Mouse (Mus musculus) embryonic facial prominence, embryonic 15.5 days (tissue): Measurements from ENCODE around the gene Unc5b. TPM values are rescaled to one million over a fixed set of nuclear protein-coding genes. Genes with fewer than 3 reads are reported as not detected.
"Not testable (repeated sequence)": the region's sequence is repeated elsewhere in the genome, so short reads cannot be mapped to it uniquely, and the experiment has no call there.

Experiments
- ATAC-seq: fragments of 200-750 bp; cut with Nextera tagmentation; 2 replicates; pipeline ENCODE4 v1.8.0; 2017; ENCODE audit warnings: low read depth, moderate TSS enrichment; ENCODE audit not compliant: insufficient number of reproducible peaks, low FRiP score, low TSS enrichment
- H3K27ac ChIP-seq: fragments of 300-500 bp; sonication (generic); replicated peaks from 2 replicates; pipeline ENCODE4 v1.5.1; 2015; ENCODE audit warnings: mild to moderate bottlenecking, inconsistent platforms
- H3K27me3 ChIP-seq: fragments of 300-500 bp; sonication (generic); 2 replicates; pipeline ENCODE4 v1.6.1; 2015; ENCODE audit warnings: inconsistent platforms
- H3K36me3 ChIP-seq: fragments of 300-500 bp; sonication (generic); 2 replicates; pipeline ENCODE4 v1.6.1; 2015; ENCODE audit warnings: mild to moderate bottlenecking, inconsistent platforms
- H3K4me1 ChIP-seq: fragments of 300-500 bp; sonication (generic); 2 replicates; pipeline ENCODE4 v1.6.1; 2015; ENCODE audit warnings: inconsistent platforms
- H3K4me2 ChIP-seq: fragments of 300-500 bp; sonication (generic); replicated peaks from 2 replicates; pipeline ENCODE4 v1.6.1; 2015; ENCODE audit warnings: mild to moderate bottlenecking, inconsistent platforms
- H3K4me3 ChIP-seq: fragments of 300-500 bp; sonication (generic); replicated peaks from 2 replicates; pipeline ENCODE4 v1.5.1; 2015; ENCODE audit warnings: mild to moderate bottlenecking, inconsistent platforms
- H3K9ac ChIP-seq: fragments of 300-500 bp; sonication (generic); 2 replicates; pipeline ENCODE4 v1.6.1; 2015; ENCODE audit warnings: inconsistent platforms
- H3K9me3 ChIP-seq: fragments of 300-500 bp; sonication (generic); replicated peaks from 2 replicates; pipeline ENCODE4 v1.6.1; 2016; ENCODE audit warnings: inconsistent platforms
- WGBS: fragments of 180-500 bp; shearing (Covaris S2); methylation state at CpG from one replicate; pipeline ENCODE4 v1.1.7; 2015; 5-methylcytosine and 5-hydroxymethylcytosine counted together
- polyA plus RNA-seq: library from polyadenylated mRNA; unstranded; fragments of >200 nt; fragmentation: Nextera tagmentation; extraction: Ambion mirVana; gene quantifications from 2 replicates; pipeline ENCODE4 v1.2.1, GENCODE M21; 2015

The Unc5b gene
- polyA plus RNA-seq, 1 experiment from 2014 or later: 7.5 TPM

- ATAC-seq: peak; percentile 93
- 9% methylated on average over 41 of the region's 41 CpGs for WGBS
These were observed 79.1 kb downstream of the Unc5b start, which contains the start of gene Slc29a3 for GRCm38 (mm10) chr10:60752040-60753020. Slc29a3 (minus strand) TSS chr10:60752794.

GRCm38 (mm10) chr10:60747667-60748212, 83.6 kb downstream of the Unc5b start:
- Histone ChIP-seq H3K9ac (no peak overlapping the region), H3K27ac (no peak overlapping the region)

More at GRCm38 (mm10) chr10:60752040-60753020, 79.1 kb downstream of the Unc5b start, which contains the start of gene Slc29a3:
- H3K4me3 ChIP-seq: peak within 1 kb of the TSS; percentile 76
- peak within 1 kb of the TSS; percentile 79 for H3K27ac ChIP-seq
- peak within 1 kb of the TSS; percentile 69 for H3K9ac ChIP-seq
- H3K27me3 ChIP-seq: no peaks in the 10 kb centered on the region
- no peaks in the 10 kb centered on the region for H3K9me3 ChIP-seq
- H3K4me1 ChIP-seq: peaks cover 29% of the 10 kb centered on the region
- peaks cover 21% of the 10 kb centered on the region for H3K36me3 ChIP-seq
- peak within 1 kb of the TSS; percentile 75 for H3K4me2 ChIP-seq

GRCm38 (mm10) chr10:60746512-60746911, 84.9 kb downstream of the Unc5b start:
- H3K9me3 ChIP-seq: no peaks in the 10 kb centered on the region
- no peak overlapping the region for H3K27ac ChIP-seq
- peaks cover 30% of the 10 kb centered on the region for H3K36me3 ChIP-seq
- H3K9ac ChIP-seq: no peak overlapping the region
- no peak overlapping the region for H3K4me2 ChIP-seq
- ATAC-seq: no peak
- no peak overlapping the region for H3K4me3 ChIP-seq
- WGBS: 81% methylated on average over 2 of the region's 2 CpGs
- peaks cover 19% of the 10 kb centered on the region for H3K4me1 ChIP-seq
- no peaks in the 10 kb centered on the region for H3K27me3 ChIP-seq

More at GRCm38 (mm10) chr10:60747667-60748212, 83.6 kb downstream of the Unc5b start:
- Histone ChIP-seq H3K4me1 (peaks cover 27% of the 10 kb centered on the region), H3K27me3 (no peaks in the 10 kb centered on the region), H3K4me3 (no peak overlapping the region), H3K4me2 (no peak overlapping the region), H3K36me3 (peaks cover 30% of the 10 kb centered on the region), H3K9me3 (no peaks in the 10 kb centered on the region)
- WGBS: 81% methylated on average over 6 of the region's 6 CpGs
- ATAC-seq: no peak

- no peaks in the 10 kb centered on the region for H3K27me3 ChIP-seq
- H3K4me1 ChIP-seq: peaks cover 10% of the 10 kb centered on the region
- H3K4me3 ChIP-seq: no peak overlapping the region
- 87% methylated on average over 14 of the region's 14 CpGs for WGBS
- no peak overlapping the region for H3K27ac ChIP-seq
- no peaks in the 10 kb centered on the region for H3K9me3 ChIP-seq
- no peak overlapping the region for H3K9ac ChIP-seq
- peaks cover 23% of the 10 kb centered on the region for H3K36me3 ChIP-seq
- no peak for ATAC-seq
- H3K4me2 ChIP-seq: no peak overlapping the region
These were observed 86.7 kb downstream of the Unc5b start for GRCm38 (mm10) chr10:60744543-60745290.

GRCm38 (mm10) chr10:60743681-60744080, 87.7 kb downstream of the Unc5b start:
- Histone ChIP-seq H3K9me3 (no peaks in the 10 kb centered on the region), H3K36me3 (peaks cover 20% of the 10 kb centered on the region)
- 69% methylated on average over 9 of the region's 9 CpGs for WGBS

GRCm38 (mm10) chr10:60742942-60743341, 88.4 kb downstream of the Unc5b start:
- no peak overlapping the region for H3K27ac ChIP-seq
- ATAC-seq: no peak
- no peaks in the 10 kb centered on the region for H3K27me3 ChIP-seq
- peaks cover 15% of the 10 kb centered on the region for H3K36me3 ChIP-seq
- H3K9ac ChIP-seq: no peak overlapping the region
- H3K4me3 ChIP-seq: no peak overlapping the region
- H3K4me1 ChIP-seq: 0 out of 2 replicates have a peak, but pooled peaks cover 5% of the 10 kb centered on the region
- H3K9me3 ChIP-seq: no peaks in the 10 kb centered on the region
- WGBS: 79% methylated on average over 6 of the region's 6 CpGs
- H3K4me2 ChIP-seq: no peak overlapping the region

More at GRCm38 (mm10) chr10:60743681-60744080, 87.7 kb downstream of the Unc5b start:
- Histone ChIP-seq H3K4me2 (no peak overlapping the region), H3K4me1 (peaks cover 10% of the 10 kb centered on the region; the same call in 1 of the 2 replicates), H3K27me3 (no peaks in the 10 kb centered on the region), H3K4me3 (no peak overlapping the region), H3K9ac (no peak overlapping the region), H3K27ac (no peak overlapping the region)
- ATAC-seq: no peak

GRCm38 (mm10) chr10:60742296-60742695, 89.1 kb downstream of the Unc5b start:
- not testable (repeated sequence) for H3K4me3 ChIP-seq, H3K27me3 ChIP-seq, H3K4me1 ChIP-seq, H3K9ac ChIP-seq, H3K27ac ChIP-seq, ATAC-seq, H3K9me3 ChIP-seq, H3K4me2 ChIP-seq, H3K36me3 ChIP-seq
- 95% methylated on average over 1 of the region's 1 CpGs for WGBS

GRCm38 (mm10) chr10:60741435-60741834, 89.9 kb downstream of the Unc5b start:
- WGBS: 84% methylated on average over 7 of the region's 7 CpGs

GRCm38 (mm10) chr10:60739619-60740363, 91.6 kb downstream of the Unc5b start:
- no peak overlapping the region for H3K4me2 ChIP-seq
- H3K4me3 ChIP-seq: no peak overlapping the region
- WGBS: 89% methylated on average over 4 of the region's 4 CpGs
- no peaks in the 10 kb centered on the region for H3K27me3 ChIP-seq
- no peak overlapping the region for H3K27ac ChIP-seq
- no peaks in the 10 kb centered on the region for H3K9me3 ChIP-seq
- H3K36me3 ChIP-seq: 0 out of 2 replicates have a peak, but pooled peaks cover 2% of the 10 kb centered on the region
- ATAC-seq: no peak
- no peaks in the 10 kb centered on the region for H3K4me1 ChIP-seq
- H3K9ac ChIP-seq: no peak overlapping the region

More at GRCm38 (mm10) chr10:60741435-60741834, 89.9 kb downstream of the Unc5b start:
- H3K9me3 ChIP-seq: no peaks in the 10 kb centered on the region
- H3K4me2 ChIP-seq: no peak overlapping the region
- H3K4me1 ChIP-seq: no peaks in the 10 kb centered on the region
- no peak overlapping the region for H3K9ac ChIP-seq
- H3K27me3 ChIP-seq: no peaks in the 10 kb centered on the region
- H3K4me3 ChIP-seq: no peak overlapping the region
- no peak overlapping the region for H3K27ac ChIP-seq
- 0 out of 2 replicates have a peak, but pooled peaks cover 8% of the 10 kb centered on the region for H3K36me3 ChIP-seq
- ATAC-seq: no peak

GRCm38 (mm10) chr10:60737886-60738640, 93.3 kb downstream of the Unc5b start:
- Histone ChIP-seq H3K9me3 (no peaks in the 10 kb centered on the region), H3K36me3 (no peaks in the 10 kb centered on the region), H3K4me2 (no peak overlapping the region), H3K27me3 (no peaks in the 10 kb centered on the region), H3K9ac (no peak overlapping the region), H3K4me1 (no peaks in the 10 kb centered on the region), H3K27ac (no peak overlapping the region), H3K4me3 (no peak overlapping the region)
- ATAC-seq: no peak
- WGBS: 80% methylated on average over 8 of the region's 9 CpGs
